Mouse (Mus musculus): Measurements from ENCODE around the gene Gbx2. TPM values are rescaled to one million over a fixed set of nuclear protein-coding genes. Genes with fewer than 3 reads are reported as not detected.

Gene Gbx2
- polyA plus RNA-seq, 1 experiment from 2014 or later = not detected

DNA sequence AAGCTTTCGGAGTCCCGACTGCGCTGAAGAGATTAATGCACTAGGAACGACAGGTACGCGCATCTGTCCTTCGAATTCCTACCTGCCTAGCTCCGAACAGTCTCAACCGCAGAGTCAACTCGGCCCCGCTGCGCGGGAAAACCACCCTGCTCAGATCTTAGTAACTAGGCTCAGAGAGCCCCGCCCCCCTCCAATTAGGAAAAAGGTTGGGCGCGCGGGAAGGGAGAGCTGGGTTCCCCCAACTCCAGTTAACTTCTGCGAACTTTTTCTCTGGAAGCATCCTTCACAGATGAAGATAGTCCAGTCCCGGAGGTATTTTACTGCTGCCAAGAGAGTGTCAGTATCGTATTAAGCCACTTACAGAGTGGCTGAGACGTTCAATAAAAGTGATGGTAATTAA lies 2.8 kb upstream of the Gbx2 start:
- no peak for ATAC-seq (replicated peaks; ENCODE audit: insufficient number of reproducible peaks, insufficient read depth, low FRiP score, low read depth)
- no peaks in the 10 kb centered on the region for H3K36me3 ChIP-seq
- WGBS = 5% methylated on average over 21 of the region's 21 CpGs

DNA sequence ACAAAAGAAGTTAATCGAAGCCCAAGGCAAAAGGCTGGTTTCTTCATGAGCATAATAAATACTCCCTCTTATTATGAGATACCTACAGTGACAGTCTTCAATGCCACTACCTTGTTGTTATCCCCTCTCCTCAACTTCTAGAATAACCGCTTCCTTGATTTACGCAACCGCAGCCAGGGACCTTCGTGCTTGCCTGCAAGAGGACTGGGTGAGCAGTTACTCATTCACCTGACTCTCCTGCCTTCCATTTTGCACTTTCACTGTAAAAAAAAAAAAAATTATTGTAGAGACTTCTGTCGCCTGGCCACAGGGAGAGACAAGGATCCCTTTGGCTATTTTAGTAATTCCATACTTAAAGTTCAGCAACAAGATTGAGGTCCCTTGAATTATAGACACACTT lies 2.0 kb upstream of the Gbx2 start:
- 20% methylated on average over 6 of the region's 6 CpGs for WGBS
- peaks cover 37% of the 10 kb centered on the region for H3K4me1 ChIP-seq (replicated peaks)

More for the DNA sequence above, 2.8 kb upstream of the Gbx2 start:
- H3K4me1 ChIP-seq (replicated peaks) = peaks cover 33% of the 10 kb centered on the region
- H3K4me2 ChIP-seq = no peak overlapping the region
- H3K9me3 ChIP-seq (replicated peaks) = no peaks in the 10 kb centered on the region
- H3K27me3 ChIP-seq = peaks cover 98% of the 10 kb centered on the region
- no peak overlapping the region for H3K9ac ChIP-seq
- no peak overlapping the region for H3K27ac ChIP-seq
- H3K4me3 ChIP-seq = no peak overlapping the region

DNA sequence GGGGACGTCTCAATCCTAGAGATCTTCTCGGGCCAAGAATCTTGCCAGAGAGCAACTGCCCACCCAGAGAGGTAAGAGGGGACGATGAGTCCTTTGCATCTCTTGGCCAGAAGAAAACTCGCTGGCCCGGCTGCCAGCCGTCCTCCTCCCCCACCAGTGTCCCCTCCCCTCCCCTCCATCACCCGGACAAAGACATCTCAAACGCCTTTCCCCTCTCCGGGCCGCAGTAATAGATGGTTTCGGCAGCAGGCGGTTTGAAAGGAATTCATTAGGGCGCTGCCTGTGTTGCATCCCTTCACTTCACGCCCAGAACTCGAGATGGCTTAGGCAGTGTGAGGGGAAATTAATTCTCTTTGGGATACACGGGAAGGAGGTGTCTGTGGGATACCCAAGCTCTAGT lies 1.6 kb upstream of the Gbx2 start:
- Histone ChIP-seq H3K27me3 (peaks cover 98% of the 10 kb centered on the region), H3K36me3 (no peaks in the 10 kb centered on the region), H3K4me2 (no peak overlapping the region), H3K4me3 (no peak overlapping the region), H3K27ac (no peak overlapping the region), H3K4me1 (replicated peaks) (peaks cover 38% of the 10 kb centered on the region), H3K9ac (no peak overlapping the region), H3K9me3 (replicated peaks) (no peaks in the 10 kb centered on the region)
- 3% methylated on average over 16 of the region's 16 CpGs for WGBS
- ATAC-seq (replicated peaks; ENCODE audit: insufficient number of reproducible peaks, insufficient read depth, low FRiP score, low read depth) = no peak

More for the DNA sequence above, 2.0 kb upstream of the Gbx2 start:
- no peak overlapping the region for H3K27ac ChIP-seq
- peaks cover 98% of the 10 kb centered on the region for H3K27me3 ChIP-seq
- H3K4me3 ChIP-seq = no peak overlapping the region
- H3K9me3 ChIP-seq (replicated peaks) = no peaks in the 10 kb centered on the region
- H3K36me3 ChIP-seq = no peaks in the 10 kb centered on the region
- no peak overlapping the region for H3K4me2 ChIP-seq
- H3K9ac ChIP-seq = no peak overlapping the region
- no peak for ATAC-seq (replicated peaks; ENCODE audit: insufficient number of reproducible peaks, insufficient read depth, low FRiP score, low read depth)

DNA sequence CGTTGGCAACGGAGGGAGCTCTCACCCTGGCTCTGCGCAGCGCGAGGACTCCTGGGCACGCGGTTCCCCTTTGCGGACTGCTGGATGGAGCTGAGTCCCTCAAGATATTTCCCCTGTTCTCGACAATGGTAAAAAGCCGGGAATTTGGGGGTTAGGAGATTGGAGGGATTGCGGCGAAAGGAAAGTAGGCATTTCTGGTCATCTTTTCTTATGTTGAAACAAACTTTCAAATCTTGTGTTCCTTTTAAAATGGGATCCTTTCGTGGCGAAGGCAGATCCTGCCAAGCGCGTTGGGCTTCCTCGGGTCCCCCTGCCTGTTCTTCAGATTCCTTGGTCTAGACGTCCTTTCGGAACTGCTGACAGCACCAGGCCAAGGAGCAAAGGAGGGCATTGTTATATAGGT lies 1.0 kb upstream of the Gbx2 start:
- 5% methylated on average over 19 of the region's 19 CpGs for WGBS
- no peak overlapping the region for H3K4me2 ChIP-seq
- no peak for ATAC-seq (replicated peaks; ENCODE audit: insufficient number of reproducible peaks, insufficient read depth, low FRiP score, low read depth)
- H3K36me3 ChIP-seq = no peaks in the 10 kb centered on the region
- no peak overlapping the region for H3K9ac ChIP-seq
- H3K27ac ChIP-seq = no peak overlapping the region
- peaks cover 98% of the 10 kb centered on the region for H3K27me3 ChIP-seq
- no peaks in the 10 kb centered on the region for H3K9me3 ChIP-seq (replicated peaks)
- H3K4me3 ChIP-seq = no peak overlapping the region
- H3K4me1 ChIP-seq (replicated peaks) = peaks cover 44% of the 10 kb centered on the region

DNA sequence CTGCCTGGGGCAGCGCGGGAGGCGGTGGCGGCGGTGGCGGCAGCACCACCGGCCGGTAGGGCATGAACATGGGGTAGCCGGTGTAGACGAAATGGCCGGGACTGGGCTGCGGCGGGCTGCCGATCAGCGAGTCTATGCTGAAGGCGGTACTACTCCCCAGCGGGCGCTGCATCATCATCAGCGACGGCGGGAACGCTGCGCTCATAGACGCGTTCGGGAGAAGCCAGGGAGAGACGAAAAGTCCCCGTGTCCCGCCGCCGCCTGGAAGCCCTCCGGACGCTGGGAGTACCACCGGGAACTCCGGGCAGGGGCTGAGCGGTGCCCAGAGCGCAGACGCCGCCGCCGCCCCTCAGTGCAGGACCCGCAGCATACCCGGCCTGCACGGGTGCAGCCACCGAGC lies 428 bp downstream of the Gbx2 start:
- no peak for ATAC-seq (replicated peaks; ENCODE audit: insufficient number of reproducible peaks, insufficient read depth, low FRiP score, low read depth)
- H3K4me3 ChIP-seq = peak overlapping the region; percentile 52
- peak overlapping the region; percentile 25; the same call in 1 of the 2 replicates for H3K9ac ChIP-seq

DNA sequence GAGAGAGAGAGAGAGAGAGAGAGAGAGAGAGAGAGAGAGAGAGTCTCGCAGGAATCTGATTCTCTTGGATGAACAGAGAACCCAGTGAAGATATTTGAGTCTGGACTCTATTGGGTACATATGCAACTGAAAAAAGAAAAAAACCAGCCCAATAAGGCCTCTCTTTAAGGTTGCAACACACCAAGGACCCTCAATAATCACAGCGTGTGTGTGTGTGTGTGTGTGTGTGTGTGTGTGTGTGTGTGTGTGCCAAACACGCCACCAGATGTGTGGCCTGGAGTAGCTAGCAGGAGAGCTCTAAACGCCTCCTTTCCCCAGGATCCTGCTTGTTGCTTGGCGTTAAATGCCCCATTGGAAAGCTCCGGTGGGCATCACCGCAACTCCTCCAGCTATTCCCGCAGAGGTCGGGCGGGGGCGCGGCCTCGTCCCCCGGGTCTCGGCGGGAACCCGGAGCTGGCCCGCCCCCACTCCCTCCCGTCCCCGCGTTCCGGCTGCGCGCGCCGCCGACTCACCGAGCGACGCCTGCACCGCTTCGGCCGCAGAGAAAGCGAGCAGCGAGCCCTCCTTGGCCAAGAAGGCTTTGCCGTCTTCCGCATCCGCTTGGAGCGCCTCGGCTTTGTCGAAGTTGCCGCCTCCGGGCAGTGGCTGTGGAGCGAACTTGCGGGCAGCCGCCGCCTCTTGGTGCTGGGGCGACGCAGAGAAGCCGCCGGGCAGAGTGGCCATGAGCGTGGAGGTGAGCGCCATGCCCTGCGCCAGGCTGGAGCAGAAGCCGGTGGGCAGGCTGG lies 1.1 kb downstream of the Gbx2 start:
- Histone ChIP-seq H3K9ac (peak overlapping the region; percentile 25; the same call in 1 of the 2 replicates), H3K4me2 (peak overlapping the region; percentile 84), H3K4me3 (peak overlapping the region; percentile 52), H3K4me1 (replicated peaks) (peaks cover 43% of the 10 kb centered on the region), H3K9me3 (replicated peaks) (no peaks in the 10 kb centered on the region), H3K27me3 (peaks cover 98% of the 10 kb centered on the region), H3K27ac (no peak overlapping the region), H3K36me3 (no peaks in the 10 kb centered on the region)
- no peak for ATAC-seq (replicated peaks; ENCODE audit: insufficient number of reproducible peaks, insufficient read depth, low FRiP score, low read depth)
- under 1% methylated on average over 55 of the region's 55 CpGs for WGBS

More for the DNA sequence above, 428 bp downstream of the Gbx2 start:
- under 1% methylated on average over 45 of the region's 45 CpGs for WGBS
- Histone ChIP-seq H3K9me3 (replicated peaks) (no peaks in the 10 kb centered on the region), H3K36me3 (no peaks in the 10 kb centered on the region), H3K4me1 (replicated peaks) (peaks cover 46% of the 10 kb centered on the region), H3K27me3 (peaks cover 98% of the 10 kb centered on the region), H3K4me2 (peak overlapping the region; percentile 84), H3K27ac (no peak overlapping the region)

DNA sequence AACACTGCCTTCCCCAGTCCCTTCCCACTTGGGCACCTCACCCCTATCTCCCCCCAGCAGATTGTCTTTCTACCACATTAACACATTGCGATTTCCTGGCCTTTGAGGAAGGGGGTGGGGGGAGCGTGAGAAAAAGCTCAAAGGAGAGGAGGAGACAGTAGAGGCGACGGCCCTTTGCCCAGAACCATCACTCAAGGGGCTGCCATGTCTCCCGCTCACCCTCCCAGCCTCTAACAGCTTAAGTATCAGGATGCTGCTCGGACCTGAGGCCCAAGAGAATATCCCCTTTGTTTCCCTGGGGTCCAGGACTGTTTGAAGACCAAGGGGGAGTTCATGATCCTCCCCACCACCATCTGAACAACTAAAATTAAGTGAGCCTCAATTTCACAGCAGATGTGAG lies 1.8 kb downstream of the Gbx2 start:
- H3K36me3 ChIP-seq = no peaks in the 10 kb centered on the region
- no peak overlapping the region for H3K9ac ChIP-seq
- 4% methylated on average over 6 of the region's 6 CpGs for WGBS
- no peak for ATAC-seq (replicated peaks; ENCODE audit: insufficient number of reproducible peaks, insufficient read depth, low FRiP score, low read depth)
- no peak overlapping the region for H3K27ac ChIP-seq
- peak overlapping the region; percentile 47 for H3K4me2 ChIP-seq
- peaks cover 98% of the 10 kb centered on the region for H3K27me3 ChIP-seq
- peak overlapping the region; percentile 30 for H3K4me3 ChIP-seq
- H3K9me3 ChIP-seq (replicated peaks) = no peaks in the 10 kb centered on the region
- H3K4me1 ChIP-seq (replicated peaks) = peaks cover 43% of the 10 kb centered on the region

DNA sequence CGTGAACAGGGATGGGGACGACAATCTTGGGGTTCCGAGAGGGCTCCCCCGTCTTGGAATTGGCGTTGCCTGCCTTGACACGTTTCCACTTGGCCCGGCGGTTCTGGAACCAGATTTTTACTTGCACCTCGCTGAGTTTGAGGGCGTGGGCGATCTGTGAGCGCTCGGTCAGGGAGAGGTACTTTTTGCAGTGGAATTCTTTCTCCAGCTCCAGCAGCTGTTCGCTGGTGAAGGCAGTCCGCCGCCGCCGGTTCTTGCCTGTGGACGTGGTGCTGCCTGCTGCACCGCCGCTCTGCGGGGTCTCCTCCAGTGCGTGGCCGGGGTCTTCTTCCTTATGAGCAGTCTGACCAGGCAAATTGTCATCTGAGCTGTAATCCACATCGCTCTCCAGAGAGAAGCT lies 2.3 kb downstream of the Gbx2 start:
- WGBS = 9% methylated on average over 25 of the region's 25 CpGs
- no peak for ATAC-seq (replicated peaks; ENCODE audit: insufficient number of reproducible peaks, insufficient read depth, low FRiP score, low read depth)
- H3K27ac ChIP-seq = no peak overlapping the region
- peaks cover 98% of the 10 kb centered on the region for H3K27me3 ChIP-seq
- H3K36me3 ChIP-seq = no peaks in the 10 kb centered on the region
- peak overlapping the region; percentile 30 for H3K4me3 ChIP-seq
- no peaks in the 10 kb centered on the region for H3K9me3 ChIP-seq (replicated peaks)
- peaks cover 45% of the 10 kb centered on the region for H3K4me1 ChIP-seq (replicated peaks)
- peak overlapping the region; percentile 47 for H3K4me2 ChIP-seq
- H3K9ac ChIP-seq = no peak overlapping the region

DNA sequence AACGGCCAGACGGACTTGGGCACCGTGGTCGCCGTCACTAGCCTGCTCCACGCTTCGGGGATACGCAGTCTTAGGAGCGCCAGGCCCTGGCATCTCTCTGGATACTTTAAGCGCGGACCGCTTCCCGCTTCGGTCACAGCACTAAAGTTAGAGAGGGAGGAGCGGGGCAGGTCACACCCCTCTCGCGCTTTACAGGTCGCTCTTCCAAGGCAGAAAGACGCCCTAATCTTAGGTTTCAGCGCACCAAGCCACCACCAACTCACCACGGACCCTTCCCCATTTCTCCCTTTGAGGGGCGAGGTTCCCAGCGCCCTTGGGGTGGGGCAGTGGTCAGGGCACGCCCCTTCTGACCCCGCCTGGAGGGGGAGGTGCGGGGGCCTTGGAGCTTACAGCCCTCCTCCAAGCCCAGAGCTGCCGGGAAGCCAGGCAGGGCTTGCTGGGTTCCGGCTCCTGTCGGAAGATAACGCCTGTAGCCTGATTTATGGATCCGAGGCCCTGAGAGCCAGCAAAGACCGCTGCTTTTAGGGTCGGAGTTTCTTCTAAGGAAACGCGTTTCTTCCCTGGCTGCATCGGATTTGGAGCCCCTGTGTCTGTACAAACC lies 3.8 kb downstream of the Gbx2 start:
- Histone ChIP-seq H3K27ac (no peak overlapping the region), H3K4me1 (replicated peaks) (peaks cover 56% of the 10 kb centered on the region), H3K36me3 (no peaks in the 10 kb centered on the region), H3K4me3 (peak overlapping the region; percentile 37), H3K4me2 (peak overlapping the region; percentile 66), H3K27me3 (peaks cover 99% of the 10 kb centered on the region), H3K9me3 (replicated peaks) (no peaks in the 10 kb centered on the region), H3K9ac (no peak overlapping the region)
- WGBS = 2% methylated on average over 36 of the region's 36 CpGs
- no peak for ATAC-seq (replicated peaks; ENCODE audit: insufficient number of reproducible peaks, insufficient read depth, low FRiP score, low read depth)

DNA sequence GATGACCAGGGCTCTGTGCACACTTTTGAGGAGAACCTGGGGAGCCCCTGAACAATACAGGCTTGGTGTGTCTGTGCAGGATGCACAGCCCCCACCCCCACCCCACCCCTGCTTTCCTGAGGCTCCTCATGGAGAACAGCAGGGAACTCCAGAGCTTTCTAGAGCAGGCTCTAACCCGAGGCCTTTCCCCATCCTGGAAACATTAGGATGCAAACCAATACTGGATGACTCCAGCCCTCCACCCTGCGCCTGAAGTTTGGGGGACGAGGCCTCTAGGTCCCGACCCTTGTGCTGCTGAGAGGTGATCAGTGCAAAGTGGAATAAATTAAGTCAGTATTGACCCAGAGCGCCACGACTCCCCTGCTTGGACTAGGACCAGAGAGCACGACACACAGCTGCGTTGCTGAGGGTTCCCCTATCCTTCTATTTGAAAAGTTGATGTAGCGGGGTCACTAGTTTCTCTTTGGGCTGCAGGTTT lies 4.4 kb downstream of the Gbx2 start:
- no peak overlapping the region for H3K9ac ChIP-seq
- ATAC-seq (replicated peaks; ENCODE audit: insufficient number of reproducible peaks, insufficient read depth, low FRiP score, low read depth) = no peak

DNA sequence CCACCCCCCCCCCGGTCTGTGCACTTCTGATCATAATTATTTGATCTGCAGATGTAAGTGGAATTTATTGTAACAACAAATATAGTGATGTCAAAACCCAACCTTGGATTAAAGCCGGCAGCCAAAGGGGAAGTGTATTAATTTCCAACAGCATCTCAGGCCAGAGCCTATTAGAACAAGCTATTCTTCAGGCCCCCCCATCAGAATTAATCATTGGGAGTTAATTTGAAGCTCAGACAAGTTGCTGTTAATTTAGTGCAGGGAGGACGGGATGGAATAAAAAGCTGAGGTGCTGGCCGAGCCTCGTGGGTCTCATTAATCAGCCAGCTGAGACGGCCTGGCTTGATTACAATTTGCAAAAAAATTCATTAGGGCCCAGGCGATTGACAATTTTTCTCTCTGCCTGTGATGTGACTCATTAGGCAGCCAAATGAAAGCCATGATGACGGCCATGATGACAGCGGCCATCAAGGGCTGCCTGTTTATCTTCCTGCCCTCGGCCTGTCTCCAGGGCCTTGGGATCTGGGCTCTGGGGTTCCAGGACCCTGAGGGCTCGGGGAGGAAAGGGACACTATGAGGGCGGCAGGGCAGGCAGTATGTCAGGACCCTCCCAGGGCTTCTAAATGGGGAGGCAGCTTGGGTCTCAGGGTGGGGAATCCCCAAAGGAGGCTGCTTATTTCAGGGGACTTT lies 5.3 kb downstream of the Gbx2 start:
- no peak overlapping the region for H3K27ac ChIP-seq
- no peak overlapping the region for H3K9ac ChIP-seq
- 34% methylated on average over 12 of the region's 12 CpGs for WGBS
- H3K4me1 ChIP-seq (replicated peaks) = peaks cover 42% of the 10 kb centered on the region
- H3K4me2 ChIP-seq = no peak overlapping the region
- H3K36me3 ChIP-seq = no peaks in the 10 kb centered on the region
- no peak for ATAC-seq (replicated peaks; ENCODE audit: insufficient number of reproducible peaks, insufficient read depth, low FRiP score, low read depth)
- no peak overlapping the region for H3K4me3 ChIP-seq
- no peaks in the 10 kb centered on the region for H3K9me3 ChIP-seq (replicated peaks)
- peaks cover 99% of the 10 kb centered on the region for H3K27me3 ChIP-seq

More for the DNA sequence above, 4.4 kb downstream of the Gbx2 start:
- WGBS = 19% methylated on average over 9 of the region's 9 CpGs
- Histone ChIP-seq H3K27ac (no peak overlapping the region), H3K27me3 (peaks cover 99% of the 10 kb centered on the region), H3K36me3 (no peaks in the 10 kb centered on the region), H3K4me2 (peak overlapping the region; percentile 66), H3K4me3 (peak overlapping the region; percentile 37), H3K4me1 (replicated peaks) (peaks cover 52% of the 10 kb centered on the region), H3K9me3 (replicated peaks) (no peaks in the 10 kb centered on the region)

Measured in heart, embryonic 15.5 days (tissue).